Mouse (Mus musculus): ENCODE results near the gene Gipc2. TPM values are rescaled to one million over a fixed set of nuclear protein-coding genes. Genes with fewer than 3 reads are reported as not detected.

Gipc2 gene
- total RNA-seq, 2 experiments from 2014 or later: 0.69 to 0.75 TPM

GRCm38 (mm10) chr3:152107149-152108002 is 58.7 kb downstream of the Gipc2 start:
- intact Hi-C loops (cut with DNase I): no loop called here

GRCm38 (mm10) chr3:152106225-152107148 is 59.5 kb downstream of the Gipc2 start:
- TF ChIP-seq CTCF (IDR thresholded peaks at IDR 0.05): no peak
- no peak for DNase-seq
- intact Hi-C loops (cut with DNase I): no loop called here
- Histone ChIP-seq H3K27ac (no peak overlapping the region), H3K4me3 (peak overlapping the region; percentile 55)

More at GRCm38 (mm10) chr3:152107149-152108002, 58.7 kb downstream of the Gipc2 start:
- DNase-seq: no peak
- TF ChIP-seq CTCF (IDR thresholded peaks at IDR 0.05): no peak
- H3K4me3 ChIP-seq: peak overlapping the region; percentile 55
- H3K27ac ChIP-seq: peak overlapping the region; percentile 25; the same call in 1 of the 2 replicates

DNA sequence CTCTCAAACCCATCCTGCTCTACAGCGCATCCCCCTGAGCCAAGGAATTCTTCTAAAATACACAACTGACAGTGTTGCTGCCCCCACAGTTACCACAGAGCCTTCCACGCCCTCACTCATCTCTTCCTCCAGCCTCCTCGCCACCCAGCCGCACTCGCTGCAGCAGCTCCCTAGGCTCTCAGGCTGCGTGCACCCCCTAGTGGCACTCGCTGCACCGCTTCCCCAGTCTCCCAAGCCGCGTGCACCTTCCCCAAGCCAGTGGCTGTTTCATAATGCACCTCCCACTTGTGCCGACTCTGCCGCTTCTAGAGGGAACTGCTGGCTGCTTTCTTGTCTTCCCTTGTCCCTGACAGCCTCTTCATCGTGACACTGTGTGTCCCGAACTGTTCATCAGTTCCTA is 60.7 kb downstream of the Gipc2 start:
- DNase-seq: peak; percentile 82
- intact Hi-C loops (cut with DNase I): no loop called here
- peak; percentile 79 for TF ChIP-seq CTCF (IDR thresholded peaks at IDR 0.05)
- no peak overlapping the region for H3K27ac ChIP-seq
- peak overlapping the region; percentile 53 for H3K4me3 ChIP-seq

DNA sequence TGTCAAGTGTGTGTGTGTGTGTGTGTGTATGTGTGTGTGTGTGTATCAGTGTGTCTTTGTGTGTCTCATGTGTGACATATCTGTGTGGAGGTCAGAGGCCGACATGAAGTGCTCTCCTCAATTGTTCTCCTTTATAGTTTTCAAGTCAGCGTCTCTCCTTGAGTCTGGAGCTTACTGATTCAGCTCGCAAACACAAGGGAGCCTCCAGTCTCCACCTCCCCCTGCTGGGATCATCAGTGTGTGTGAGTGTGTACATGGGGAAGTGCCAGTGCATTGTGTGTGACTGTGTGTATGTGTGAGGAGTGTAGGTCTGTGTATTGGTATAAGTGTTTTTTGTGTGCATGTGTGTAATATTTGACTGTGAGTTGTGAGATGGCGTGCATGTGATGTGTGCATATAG is 62.6 kb downstream of the Gipc2 start:
- intact Hi-C loops (cut with DNase I): no loop called here
- Histone ChIP-seq H3K27ac (no peak overlapping the region), H3K4me3 (no peak overlapping the region)
- TF ChIP-seq CTCF (IDR thresholded peaks at IDR 0.05): no peak
- no peak for DNase-seq

DNA sequence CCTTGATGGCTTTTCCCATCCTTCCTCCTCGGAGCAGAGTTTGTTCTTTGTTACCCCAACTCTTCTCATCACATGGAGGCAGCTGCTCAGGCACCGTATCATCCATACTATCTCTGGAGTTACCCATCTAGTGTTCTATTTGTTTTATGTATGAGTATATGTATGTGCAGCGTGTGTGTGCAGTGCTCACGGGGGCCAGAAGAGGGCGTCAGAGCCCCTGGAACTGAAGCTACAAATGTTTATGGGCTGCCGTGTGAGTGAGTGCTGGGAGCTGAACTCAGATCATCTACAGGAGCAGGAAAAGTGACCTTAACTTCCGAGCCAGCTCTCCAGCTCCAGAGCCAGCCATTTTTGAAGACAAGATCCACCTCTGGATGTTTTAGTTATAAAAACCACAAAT is 64.6 kb downstream of the Gipc2 start:
- no peak overlapping the region for H3K27ac ChIP-seq
- no peak for DNase-seq
- H3K4me3 ChIP-seq: no peak overlapping the region
- no peak for TF ChIP-seq CTCF (IDR thresholded peaks at IDR 0.05)
- intact Hi-C loops (cut with DNase I): no loop called here

GRCm38 (mm10) chr3:152100119-152100818 is 65.8 kb downstream of the Gipc2 start:
- no peak for DNase-seq
- Histone ChIP-seq H3K4me3 (no peak overlapping the region), H3K27ac (no peak overlapping the region)
- TF ChIP-seq CTCF (IDR thresholded peaks at IDR 0.05): no peak
- intact Hi-C loops (cut with DNase I): no loop called here

GRCm38 (mm10) chr3:152095030-152095429 is 71.0 kb downstream of the Gipc2 start:
- no peak overlapping the region for H3K27ac ChIP-seq
- no peak for DNase-seq
- H3K4me3 ChIP-seq: no peak overlapping the region
- intact Hi-C loops (cut with DNase I): loop anchor here (2.0 kb wide), 1 partner anchor 320 kb away; no protein-coding TSS in a partner anchor
- peak; percentile 70 for TF ChIP-seq CTCF (IDR thresholded peaks at IDR 0.05)

- Histone ChIP-seq H3K27ac (no peak overlapping the region), H3K4me3 (peak overlapping the region; percentile 57)
- intact Hi-C loops (cut with DNase I): loop anchor here (2.0 kb wide), 1 partner anchor 376 kb away; no protein-coding TSS in a partner anchor
- TF ChIP-seq CTCF (IDR thresholded peaks at IDR 0.05): peak; percentile 31; the same call in 1 of the 2 replicates
- DNase-seq: no peak
Observed at GRCm38 (mm10) chr3:152092385-152093057, 73.5 kb downstream of the Gipc2 start.

GRCm38 (mm10) chr3:152089178-152089577 is 76.9 kb downstream of the Gipc2 start:
- intact Hi-C loops (cut with DNase I): loop anchor here (2.0 to 5.0 kb wide), 2 partner anchors 252 to 318 kb away; partner anchors contain the start of gene Ptgfr
- TF ChIP-seq CTCF (IDR thresholded peaks at IDR 0.05): peak; percentile 93
- Histone ChIP-seq H3K27ac (no peak overlapping the region), H3K4me3 (no peak overlapping the region)
- peak; percentile 62 for DNase-seq

DNA sequence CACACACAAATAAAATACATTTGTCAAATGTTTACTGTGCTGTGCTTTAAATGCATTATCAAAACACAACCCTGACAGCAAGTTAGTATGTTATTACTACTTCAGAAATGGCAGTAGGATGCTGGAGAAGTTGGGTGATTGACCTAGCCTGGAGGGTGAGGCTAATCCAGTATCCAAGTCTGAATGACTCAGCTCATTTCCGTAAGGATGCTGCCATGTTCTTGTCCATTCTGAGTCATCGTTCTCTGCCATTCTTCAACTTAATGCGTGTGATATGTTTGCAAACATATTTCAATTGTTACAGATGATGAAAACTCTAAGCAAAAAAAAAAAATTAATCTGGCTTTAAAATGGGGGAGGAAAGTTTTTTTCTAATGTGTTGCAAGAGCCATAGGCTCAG is 84.6 kb downstream of the Gipc2 start:
- H3K4me3 ChIP-seq: no peak overlapping the region
- TF ChIP-seq CTCF (IDR thresholded peaks at IDR 0.05): no peak
- DNase-seq: no peak
- intact Hi-C loops (cut with DNase I): no loop called here
- H3K27ac ChIP-seq: no peak overlapping the region

DNA sequence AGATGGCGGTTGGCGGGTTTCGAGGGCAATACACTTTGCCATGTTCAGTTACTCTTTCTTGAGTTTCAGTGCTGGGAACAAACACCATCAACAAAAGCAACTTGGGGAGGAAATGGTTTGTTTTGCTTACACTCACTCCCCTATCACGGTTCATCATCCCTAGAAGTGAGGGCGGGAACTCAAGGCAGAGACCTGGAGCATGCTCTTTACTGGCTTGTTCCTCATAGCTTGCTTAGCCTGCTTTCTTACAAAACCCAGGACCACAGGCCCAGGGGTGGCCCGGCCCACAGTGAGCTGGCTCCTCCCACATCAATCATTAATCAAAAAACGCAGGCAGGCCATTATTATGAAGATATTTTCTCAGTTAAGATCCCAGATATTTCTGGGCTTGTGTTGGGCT is 89.9 kb downstream of the Gipc2 start:
- DNase-seq: no peak
- no peak overlapping the region for H3K4me3 ChIP-seq
- TF ChIP-seq CTCF (IDR thresholded peaks at IDR 0.05): no peak
- H3K27ac ChIP-seq: no peak overlapping the region
- intact Hi-C loops (cut with DNase I): no loop called here

DNA sequence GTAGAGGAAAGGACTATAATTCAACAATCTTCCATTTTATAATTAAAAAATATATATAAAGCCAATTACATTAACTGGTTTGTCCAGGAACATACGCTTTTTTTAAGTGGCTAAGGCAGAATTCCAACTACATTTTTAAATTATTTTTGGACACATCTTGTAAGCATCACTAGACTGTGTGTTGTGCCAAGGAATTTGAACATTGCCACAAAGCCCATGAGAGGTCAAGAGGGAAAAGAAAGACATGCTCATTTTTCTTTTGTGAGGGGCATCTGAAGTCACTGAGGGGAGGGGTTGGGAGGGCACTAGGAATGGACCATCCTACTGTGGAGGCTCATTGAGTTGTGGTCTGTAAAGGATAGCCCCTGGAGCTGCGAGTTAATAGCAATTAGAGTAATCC is 97.0 kb downstream of the Gipc2 start:
- no peak for DNase-seq
- intact Hi-C loops (cut with DNase I): no loop called here
- no peak for TF ChIP-seq CTCF (IDR thresholded peaks at IDR 0.05)
- H3K4me3 ChIP-seq: no peak overlapping the region
- H3K27ac ChIP-seq: no peak overlapping the region
